Mouse (Mus musculus) regulatory T cell (primary cell): ENCODE measurements around the gene Pnmal2.

Experiments used
- in situ Hi-C: fragments of 300-600 bp; cut with MboI, MseI; formaldehyde crosslinking; loops from one replicate; pipeline ENCODE4 v1.15.1; 2025; ENCODE audit warnings: high pct_unique_total_duplicates

The Pnmal2 gene

DNA sequence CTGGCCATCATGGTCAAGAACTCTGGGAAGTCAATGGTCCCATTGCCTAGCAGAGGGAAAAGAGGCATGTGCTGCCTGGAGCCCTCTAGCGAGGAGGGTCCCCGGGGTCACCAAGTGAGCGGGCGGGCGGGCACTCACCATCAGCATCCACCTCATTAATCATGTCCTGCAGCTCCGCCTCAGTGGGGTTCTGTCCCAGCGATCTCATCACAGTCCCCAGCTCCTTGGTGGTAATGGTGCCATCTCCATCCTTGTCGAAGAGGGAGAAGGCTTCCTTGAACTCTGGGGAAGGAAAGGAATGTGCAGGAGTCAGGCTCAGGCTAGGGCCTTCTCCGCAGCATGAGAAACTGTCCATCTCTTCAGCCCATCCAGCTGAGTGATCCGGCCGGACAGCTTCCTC is 27.0 kb upstream of the Pnmal2 start:
- in situ Hi-C loops: no loop called here

DNA sequence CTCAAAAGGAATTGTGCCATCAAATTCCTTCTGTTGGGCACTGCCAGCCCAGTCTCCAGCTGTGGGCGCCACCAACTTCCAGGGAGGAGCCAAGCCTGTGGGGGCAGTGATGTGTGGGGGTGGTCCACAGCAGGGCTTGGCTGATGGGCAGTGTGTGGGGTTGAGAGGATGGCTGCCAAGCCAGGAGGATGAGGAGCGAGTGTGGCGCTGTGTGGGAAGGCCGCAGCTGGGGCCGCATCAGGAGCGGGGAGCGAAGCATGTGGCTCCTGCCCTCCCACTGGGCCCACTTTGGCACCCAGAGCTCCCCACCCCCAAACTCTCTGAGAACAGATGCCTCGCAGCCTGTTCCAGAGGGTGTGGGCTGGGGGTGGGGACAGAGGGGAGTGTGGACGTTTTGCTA is 26.5 kb upstream of the Pnmal2 start:
- in situ Hi-C loops: no loop called here

DNA sequence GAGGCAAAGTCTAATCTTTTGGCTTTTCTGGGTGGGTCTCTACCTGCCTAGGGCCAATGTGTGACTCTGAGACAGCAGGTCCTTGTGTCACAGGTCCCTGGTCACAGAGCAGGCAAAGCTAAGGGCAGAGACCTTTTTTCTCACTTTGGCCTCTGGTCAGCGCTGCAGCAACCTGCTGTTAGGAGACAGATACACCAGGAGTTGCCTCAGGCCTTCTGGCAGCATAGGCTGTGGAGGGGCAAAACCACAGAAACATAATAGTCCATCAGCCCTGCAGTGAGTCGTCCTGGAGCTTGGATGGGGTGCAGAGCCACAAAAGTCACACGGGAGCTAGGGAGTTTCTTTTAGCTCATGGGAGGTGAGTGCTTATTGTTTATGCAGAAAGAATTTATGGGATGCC is 25.8 kb upstream of the Pnmal2 start:
- in situ Hi-C loops: no loop called here

GRCm38 (mm10) chr7:16919395-16920149 is 24.9 kb upstream of the Pnmal2 start:
- in situ Hi-C loops: loop anchor here (5.0 kb wide), 2 partner anchors 42 to 102 kb away; partner anchors contain the start of genes Dact3, Fkrp and Strn4

- in situ Hi-C loops: loop anchor here (5.0 kb wide), 2 partner anchors 43 to 103 kb away; partner anchors contain the start of genes Dact3, Fkrp and Strn4
Observed at GRCm38 (mm10) chr7:16920150-16920579, 24.3 kb upstream of the Pnmal2 start.

DNA sequence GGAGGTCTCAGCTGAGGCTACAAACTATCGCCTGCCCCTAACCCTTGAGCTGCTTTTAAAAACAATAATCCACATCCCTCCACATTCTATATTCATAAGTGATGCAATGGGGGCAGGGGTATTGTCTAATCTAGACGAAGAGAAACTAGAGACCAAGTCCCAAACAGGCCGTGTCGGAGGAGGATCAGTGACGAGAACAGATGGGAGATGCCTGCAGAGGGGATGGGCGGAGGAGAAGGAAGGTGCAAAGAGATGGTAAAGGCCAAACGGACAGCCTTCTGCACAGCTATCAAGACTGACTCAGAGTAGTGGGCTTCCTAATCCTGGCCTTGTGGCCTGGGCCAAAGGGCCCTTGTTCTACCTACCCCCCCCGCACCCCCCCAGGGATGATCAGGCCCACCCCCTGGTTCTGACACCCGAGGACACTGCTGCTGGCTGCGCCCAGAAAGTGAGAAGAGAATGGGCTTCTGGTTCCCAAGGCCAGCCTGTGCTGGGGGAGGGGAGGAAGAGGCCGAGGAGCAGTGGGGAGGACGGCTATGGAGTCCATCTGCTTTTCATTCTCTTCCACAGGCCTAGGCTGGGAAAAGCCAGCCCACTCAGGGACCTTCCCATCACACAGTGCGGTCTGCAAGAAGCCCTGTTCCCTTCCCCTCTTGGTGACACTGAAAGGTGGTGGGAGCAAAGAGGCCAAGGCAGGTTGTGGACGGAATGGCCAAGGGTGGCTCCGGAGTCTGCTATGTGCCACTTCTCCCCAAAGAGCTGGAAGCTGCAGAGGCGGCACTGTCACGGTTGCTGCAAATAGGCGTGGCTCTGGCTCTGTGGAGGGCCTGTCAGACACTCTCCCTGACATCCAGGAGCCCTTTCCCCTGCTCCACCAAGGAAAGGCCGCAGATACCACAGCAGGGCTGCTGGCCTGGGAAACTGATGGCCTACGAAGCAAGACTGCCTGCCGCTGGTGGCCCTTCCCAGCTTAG is 23.4 kb upstream of the Pnmal2 start:
- in situ Hi-C loops: loop anchor here (5.0 kb wide), 2 partner anchors 44 to 104 kb away; partner anchors contain the start of genes Dact3, Fkrp and Strn4

GRCm38 (mm10) chr7:16921881-16922335 is 22.6 kb upstream of the Pnmal2 start:
- in situ Hi-C loops: loop anchor here (5.0 kb wide), 2 partner anchors 45 to 105 kb away; partner anchors contain the start of genes Dact3, Fkrp and Strn4

DNA sequence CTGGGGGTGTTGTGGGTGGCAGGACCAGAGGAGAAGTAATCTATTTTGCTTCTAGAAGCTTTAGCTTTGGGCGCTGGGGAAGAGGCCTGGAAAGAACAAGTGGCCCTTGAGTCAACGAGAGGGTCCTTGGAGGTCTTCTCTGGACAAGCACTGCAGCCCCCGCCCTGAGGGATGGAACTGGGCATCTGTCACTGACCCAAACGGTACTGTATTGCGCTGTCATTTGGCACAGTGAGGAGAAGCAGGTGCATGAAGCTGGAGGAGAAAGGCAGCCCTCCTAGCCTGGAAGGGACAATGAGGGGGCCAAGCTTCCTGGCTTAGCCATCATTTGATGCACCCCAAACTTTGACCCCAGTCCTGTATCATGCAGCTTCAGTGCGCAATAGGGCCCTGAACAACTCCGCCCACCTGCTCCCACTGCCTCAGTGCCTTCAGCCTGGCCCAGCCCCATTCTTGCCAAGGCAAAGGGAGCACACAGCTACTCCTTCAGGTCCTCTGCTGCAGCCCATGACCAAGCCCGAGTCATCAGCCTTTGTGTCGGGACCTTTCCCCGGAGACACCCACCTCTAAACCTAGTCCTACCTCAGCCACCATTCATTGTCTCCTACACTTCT is 22.0 kb upstream of the Pnmal2 start:
- in situ Hi-C loops: loop anchor here (5.0 kb wide), 2 partner anchors 45 to 105 kb away; partner anchors contain the start of genes Dact3, Fkrp and Strn4

- in situ Hi-C loops: loop anchor here (5.0 kb wide), 2 partner anchors 46 to 106 kb away; partner anchors contain the start of genes Dact3, Fkrp and Strn4
Observed at GRCm38 (mm10) chr7:16923283-16924036, 21.0 kb upstream of the Pnmal2 start.

GRCm38 (mm10) chr7:16924037-16924834 is 20.2 kb upstream of the Pnmal2 start, which contains the start of gene Calm3:
Gene Calm3 (minus strand): TSS chr7:16924114.
- in situ Hi-C loops: loop anchor here (5.0 kb wide), 2 partner anchors 47 to 107 kb away; partner anchors contain the start of genes Dact3, Fkrp and Strn4

DNA sequence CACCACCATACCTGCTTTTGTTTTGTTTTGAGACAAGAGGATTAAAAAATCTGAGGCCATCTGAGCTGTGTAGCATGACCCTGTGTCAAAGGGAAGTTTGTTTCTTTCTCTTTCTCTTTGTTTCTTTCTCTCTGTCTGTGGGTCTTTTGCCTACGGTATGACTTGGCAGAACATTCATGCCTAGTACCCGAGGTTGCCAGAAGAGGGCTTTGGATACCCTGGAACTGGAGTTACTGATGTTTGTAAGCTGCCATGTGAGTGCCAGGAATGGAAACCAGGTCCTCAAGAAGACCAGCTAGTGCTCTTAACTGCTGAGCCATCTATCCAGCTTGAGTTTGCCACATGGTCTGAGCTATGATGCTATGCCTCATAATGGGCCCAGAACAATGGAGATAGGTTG is 16.1 kb upstream of the Pnmal2 start:
- in situ Hi-C loops: no loop called here

DNA sequence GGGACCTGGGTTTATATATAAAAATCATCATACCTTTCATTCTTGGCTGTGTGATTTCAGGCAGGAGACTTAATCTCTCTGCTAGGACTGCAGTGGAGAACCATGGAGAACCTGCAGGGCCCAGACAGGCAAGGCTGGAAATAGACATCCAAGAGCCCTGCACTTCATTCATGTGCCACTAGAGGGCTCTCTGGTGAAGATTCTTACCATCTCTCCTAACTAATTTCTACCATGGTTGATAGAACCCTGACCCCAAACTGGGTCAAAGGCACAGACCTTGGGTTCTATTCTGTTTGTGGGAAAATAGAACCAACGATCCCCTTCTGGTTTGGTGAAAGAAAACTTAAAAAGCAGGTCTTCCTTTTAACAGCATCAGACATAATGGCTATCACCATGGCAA is 13.6 kb upstream of the Pnmal2 start:
- in situ Hi-C loops: no loop called here

GRCm38 (mm10) chr7:16931968-16932627 is 12.4 kb upstream of the Pnmal2 start:
- in situ Hi-C loops: no loop called here

DNA sequence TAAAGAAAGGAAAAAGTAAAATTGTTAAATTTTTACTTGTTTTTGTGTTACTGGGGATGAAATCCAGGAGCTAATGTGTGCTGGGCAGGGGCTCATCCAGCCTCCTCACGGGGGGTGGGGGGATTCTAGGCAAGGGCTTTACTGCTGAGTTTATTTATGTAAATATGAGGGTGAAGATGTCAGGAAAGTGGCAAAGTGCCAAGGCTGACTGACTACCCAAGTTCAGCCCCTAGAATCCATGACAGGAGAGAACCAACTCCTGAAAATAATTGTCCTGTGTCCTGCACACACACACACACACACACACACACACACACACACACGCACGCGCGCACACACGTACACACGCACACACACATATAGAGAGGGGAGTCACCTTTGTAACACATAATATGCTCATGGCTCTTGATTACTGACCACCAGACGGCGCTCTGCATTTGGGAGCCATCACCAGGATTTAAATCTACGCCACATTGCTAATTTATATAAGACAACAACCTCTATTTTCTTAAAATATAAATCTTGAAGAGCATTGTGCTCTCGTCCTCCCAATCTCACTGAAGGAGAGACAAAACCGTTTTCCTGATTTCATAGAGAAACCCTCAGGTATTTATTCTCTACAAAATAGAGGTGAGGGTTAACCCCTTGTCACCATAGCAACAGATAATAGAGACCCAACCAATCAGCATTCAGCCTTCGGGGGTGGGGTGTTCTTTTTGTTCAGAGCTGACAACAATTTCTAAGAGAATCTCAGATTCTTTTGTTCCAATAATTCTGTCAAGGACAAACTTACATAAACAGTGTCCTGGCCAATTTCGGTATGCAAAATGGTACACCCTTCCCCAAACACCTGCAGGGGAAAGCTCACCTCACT is 11.5 kb upstream of the Pnmal2 start:
- in situ Hi-C loops: no loop called here

- in situ Hi-C loops: no loop called here
Observed at GRCm38 (mm10) chr7:16937312-16937711, 7.2 kb upstream of the Pnmal2 start.

DNA sequence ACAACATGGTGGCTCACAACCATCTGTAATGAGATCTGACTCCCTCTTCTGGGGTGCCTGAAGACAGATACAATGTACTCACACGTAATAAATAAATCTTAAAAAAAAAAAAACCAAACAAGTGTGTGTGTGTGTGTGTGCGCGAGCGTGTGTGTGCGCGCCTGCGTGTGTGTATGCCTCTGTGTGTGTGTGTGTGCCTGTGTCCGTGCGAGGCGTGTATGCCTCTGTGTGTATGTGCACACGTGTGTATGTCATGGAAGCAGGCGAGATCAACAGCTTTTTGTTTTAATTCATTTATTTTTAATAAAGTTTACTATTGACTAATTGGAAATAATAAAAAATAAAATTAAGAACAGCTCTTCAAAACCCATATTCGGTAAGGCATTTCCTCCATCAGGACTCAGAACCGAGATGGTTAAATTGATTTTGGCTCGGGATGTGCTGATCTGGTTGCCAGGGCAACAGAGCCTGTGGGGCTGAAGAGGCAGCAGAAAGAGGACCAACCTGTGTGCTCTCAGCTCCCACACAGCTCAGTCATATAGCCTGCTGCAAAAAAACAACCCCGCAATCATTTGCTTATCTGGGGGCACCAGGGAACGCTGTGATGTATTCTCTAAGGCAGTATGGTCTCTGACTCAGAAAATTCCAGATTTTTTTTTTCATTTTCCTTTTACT is 6.2 kb upstream of the Pnmal2 start:
- in situ Hi-C loops: no loop called here

DNA sequence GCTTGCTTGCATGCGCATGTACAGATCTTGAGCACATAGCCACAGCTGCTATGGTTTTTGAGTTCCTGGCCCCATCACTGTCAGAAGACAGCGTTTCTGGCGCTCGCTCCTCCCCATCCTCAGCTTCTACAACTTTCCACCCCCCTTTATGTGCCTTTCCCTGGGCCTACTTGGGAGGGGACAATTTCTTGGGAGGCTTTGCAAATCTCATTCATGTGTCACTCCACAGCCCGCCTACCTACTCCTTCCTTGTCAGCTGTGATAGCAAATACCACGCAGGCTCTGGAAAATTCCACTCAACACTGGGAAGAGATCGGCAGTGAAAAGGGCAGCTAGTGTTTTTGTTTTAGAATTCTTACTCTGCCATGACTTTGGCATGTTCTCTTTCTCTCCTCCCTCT is 4.2 kb upstream of the Pnmal2 start:
- in situ Hi-C loops: no loop called here

DNA sequence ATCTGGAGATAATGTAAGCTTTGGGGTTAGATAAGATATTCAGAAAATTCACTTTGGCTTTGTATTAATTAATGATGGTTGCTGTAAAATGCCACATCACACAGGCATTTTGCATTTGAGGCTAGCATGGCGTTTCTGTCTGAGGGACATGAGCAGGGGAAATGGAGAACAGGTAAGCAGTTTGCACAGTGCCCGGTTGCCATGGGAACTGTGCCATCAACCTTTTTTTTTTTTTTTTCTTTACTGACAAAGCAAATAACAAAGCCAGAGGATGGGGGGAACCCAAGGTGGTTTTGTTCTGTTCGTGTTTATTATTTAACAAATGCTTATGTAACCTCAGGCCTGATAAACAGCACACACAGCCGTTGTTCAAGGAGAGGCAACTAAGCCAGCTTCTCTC is 1.6 kb upstream of the Pnmal2 start:
- in situ Hi-C loops: no loop called here
